Mouse (Mus musculus) liver, embryonic 14.5 days (tissue): ENCODE results near the gene Hist1h2aa. TPM values are rescaled to one million over a fixed set of nuclear protein-coding genes. Genes with fewer than 3 reads are reported as not detected.

Experiments used
- ATAC-seq: fragments of 200-750 bp; cut with Nextera tagmentation; 2 replicates; pipeline ENCODE4 v1.8.0; 2017; ENCODE audit warnings: moderate number of reproducible peaks, mild to moderate bottlenecking, moderate library complexity; ENCODE audit not compliant: insufficient read depth
- DNase-seq, 3 experiments: peaks; one replicate each; pipeline ENCODE4 v3.0.0-alpha.2; 2012 to 2013; ENCODE audit warnings: low read depth in 3 of 3, low spot score in 3 of 3
- H3K27ac ChIP-seq: fragments of 300-500 bp; sonication (generic); 2 replicates; pipeline ENCODE4 v1.5.1; 2014; ENCODE audit warnings: moderate library complexity, mild to moderate bottlenecking, control low read depth, inconsistent platforms
- H3K27me3 ChIP-seq: fragments of 300-500 bp; sonication (generic); 2 replicates; pipeline ENCODE4 v1.6.1; 2014; ENCODE audit warnings: mild to moderate bottlenecking, low read length, moderate library complexity; ENCODE audit not compliant: control insufficient read depth, insufficient read depth
- H3K36me3 ChIP-seq: fragments of 300-500 bp; sonication (generic); replicated peaks from 2 replicates; pipeline ENCODE4 v1.6.1; 2014; ENCODE audit warnings: low read depth; ENCODE audit not compliant: control insufficient read depth, insufficient read depth
- H3K4me1 ChIP-seq, 2 experiments: fragments of 200-500 bp in 1 of 2; fragments of 300-500 bp in 1 of 2; sonication (generic) in 1 of 2; replicated peaks; 2 replicates each; pipeline ENCODE4 v1.6.1; 2012 to 2014; ENCODE audit warnings: antibody characterized with exemption in 1 of 2, inconsistent platforms in 1 of 2, low read length in 1 of 2; ENCODE audit not compliant: control insufficient read depth in 2 of 2, insufficient read depth in 2 of 2
- H3K4me2 ChIP-seq: fragments of 300-500 bp; sonication (generic); 2 replicates; pipeline ENCODE4 v1.6.1; 2014; ENCODE audit warnings: low read depth, mild to moderate bottlenecking, control low read depth, moderate library complexity
- H3K4me3 ChIP-seq, 2 experiments: fragments of 200-500 bp in 1 of 2; fragments of 300-500 bp in 1 of 2; sonication (generic) in 1 of 2; 2 replicates each; pipeline ENCODE4 v1.5.1; 2012 to 2014; ENCODE audit warnings: low read depth in 2 of 2, low read length in 2 of 2, mild to moderate bottlenecking in 2 of 2, control low read depth in 1 of 2, inconsistent platforms in 1 of 2, moderate library complexity in 1 of 2; ENCODE audit not compliant: insufficient read depth in 1 of 2
- H3K9ac ChIP-seq: fragments of 300-500 bp; sonication (generic); replicated peaks from 2 replicates; pipeline ENCODE4 v1.6.1; 2014; ENCODE audit warnings: mild to moderate bottlenecking, control low read depth, moderate library complexity
- H3K9me3 ChIP-seq: fragments of 300-500 bp; sonication (generic); 2 replicates; pipeline ENCODE4 v1.6.1; 2016; ENCODE audit warnings: low read length, mixed read lengths; ENCODE audit not compliant: control insufficient read depth
- CTCF ChIP-seq: IDR thresholded peaks from 2 replicates; pipeline ENCODE4 v1.5.1; 2016; ENCODE audit warnings: antibody characterized with exemption, low read depth, control low read depth
- EP300 ChIP-seq: IDR thresholded peaks from 2 replicates; pipeline ENCODE4 v1.6.1; 2016; ENCODE audit warnings: antibody characterized with exemption, low read depth
- WGBS: fragments of 180-500 bp; shearing (Covaris S2); extraction: QIAGEN DNeasy Blood & Tissue Kit; methylation state at CpG from one replicate; pipeline ENCODE4 v1.1.7; 2014; ENCODE audit not compliant: insufficient replicate concordance; 5-methylcytosine and 5-hydroxymethylcytosine counted together
- polyA plus RNA-seq, 2 experiments: library from polyadenylated mRNA; depleted of rRNA in 1 of 2; stranded (reverse) in 1 of 2; unstranded in 1 of 2; fragments of >200 nt; fragmentation: Nextera tagmentation in 1 of 2; extraction: Ambion mirVana in 1 of 2; gene quantifications; 2 replicates each; pipeline versions ENCODE4 v1.2.1 to v1.2.3; 2012 to 2014

The Hist1h2aa gene
- polyA plus RNA-seq (2012; rRNA removed) (not detected in 2 replicates), polyA plus RNA-seq (2014; fragmentation: Nextera tagmentation; extraction: Ambion mirVana) (not detected in 2 replicates)

DNA sequence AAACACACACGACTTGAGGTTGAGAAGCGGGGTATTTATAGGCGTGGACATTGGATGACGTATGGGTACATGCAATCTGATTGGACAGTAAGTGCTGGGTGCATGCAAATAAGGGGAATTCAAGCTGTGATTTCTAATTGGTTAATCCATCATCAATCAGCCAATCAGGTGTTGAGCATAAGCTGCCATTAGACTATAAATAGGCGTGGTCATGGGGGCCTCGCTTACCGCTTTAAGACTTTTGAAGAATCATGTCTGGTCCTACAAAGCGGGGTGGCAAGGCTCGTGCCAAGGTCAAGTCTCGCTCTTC is at the start of gene Hist1h2aa:
Gene Hist1h2aa (plus strand): TSS at position 252 of the 310 bp plus-strand sequence.
- Histone ChIP-seq H3K27me3 (no peaks in the 10 kb centered on the region), H3K36me3 (no peaks in the 10 kb centered on the region), H3K4me2 (no peak within 1 kb of the TSS), H3K9me3 (no peaks in the 10 kb centered on the region), H3K9ac (no peak within 1 kb of the TSS), H3K27ac (no peak within 1 kb of the TSS), H3K4me3 (no peak within 1 kb of the TSS), H3K4me1 (no peaks in the 10 kb centered on the region)
- no peak for ATAC-seq
- no peak for DNase-seq
- TF ChIP-seq EP300: no peak
- no peak for TF ChIP-seq CTCF
- WGBS: 78% methylated on average over 10 of the region's 10 CpGs

DNA sequence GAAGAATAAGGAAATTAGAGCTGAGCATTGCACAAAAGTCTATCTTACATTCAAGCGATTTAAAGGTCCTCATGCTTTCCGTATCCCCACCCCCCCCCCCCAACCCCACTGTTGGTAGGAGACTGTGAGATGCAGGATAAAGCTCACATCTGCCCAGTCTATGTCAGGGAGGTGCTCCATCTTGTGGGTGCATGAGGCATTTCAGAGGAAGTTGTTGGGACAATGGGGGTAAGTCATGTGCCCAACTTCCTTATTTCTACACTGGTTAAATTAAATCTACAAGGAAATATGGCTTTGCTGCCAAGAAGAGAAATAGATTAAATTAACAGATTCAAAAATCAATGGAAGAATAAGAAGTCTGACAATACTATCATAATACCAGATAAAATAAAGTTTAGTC is 48.7 kb upstream of the Hist1h2aa start:
- H3K4me1 ChIP-seq: peaks cover 0 to 7% of the 10 kb centered on the region in 2 experiments; a peak in 1 of 4 replicates
- no peak overlapping the region for H3K4me3 ChIP-seq
- DNase-seq: peak in 2 of 3 experiments; percentile 22 to 30
- no peak overlapping the region for H3K27ac ChIP-seq
- no peaks in the 10 kb centered on the region for H3K9me3 ChIP-seq
- TF ChIP-seq CTCF (peak; percentile 64), EP300 (no peak)
- no peaks in the 10 kb centered on the region for H3K36me3 ChIP-seq
- ATAC-seq: no peak
- no peaks in the 10 kb centered on the region for H3K27me3 ChIP-seq
- H3K9ac ChIP-seq: no peak overlapping the region
- 6% methylated on average over 2 of the region's 2 CpGs for WGBS
- H3K4me2 ChIP-seq: no peak overlapping the region

DNA sequence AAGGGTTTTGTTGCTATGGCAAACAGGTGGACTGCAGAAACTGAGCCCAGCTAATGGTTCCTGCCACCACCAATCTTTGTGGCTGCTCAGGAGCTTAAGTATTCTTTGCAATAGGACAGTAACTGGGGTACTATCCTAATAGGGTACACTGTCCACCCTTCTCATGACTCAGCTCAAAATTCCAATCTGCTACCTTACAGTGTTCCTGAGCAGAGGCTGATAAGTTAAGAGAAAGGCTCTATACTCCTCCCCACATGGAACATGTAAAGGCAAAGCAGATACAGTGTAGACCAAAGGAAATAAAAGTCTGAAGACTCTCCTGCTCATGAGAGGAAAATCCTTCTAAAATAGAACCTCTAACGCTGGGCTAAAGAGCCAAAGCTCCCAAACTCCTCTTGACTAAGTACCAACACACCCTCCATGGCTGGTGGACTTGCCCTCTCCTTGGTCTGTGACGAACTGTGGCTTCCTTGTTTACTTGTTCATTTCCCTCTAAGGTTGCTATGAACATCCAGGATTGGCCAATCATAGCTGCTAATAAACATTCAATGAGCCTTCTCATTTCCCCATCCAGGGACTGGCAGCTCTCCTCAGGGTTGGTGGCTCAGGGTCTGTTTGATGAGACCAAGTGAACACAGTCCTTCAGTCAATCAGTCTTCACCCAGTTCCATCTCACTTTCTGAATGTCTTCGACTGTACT is 47.1 kb upstream of the Hist1h2aa start:
- Histone ChIP-seq H3K27ac (no peak overlapping the region), H3K9ac (no peak overlapping the region), H3K9me3 (no peaks in the 10 kb centered on the region), H3K36me3 (no peaks in the 10 kb centered on the region), H3K4me3 (no peak overlapping the region), H3K4me1 (peaks cover 0 to 7% of the 10 kb centered on the region in 2 experiments; a peak in 1 of 4 replicates), H3K27me3 (no peaks in the 10 kb centered on the region), H3K4me2 (no peak overlapping the region)
- no peak for DNase-seq
- WGBS: 47% methylated on average over 3 of the region's 3 CpGs
- ATAC-seq: peak; percentile 53; the same call in 1 of the 2 replicates
- TF ChIP-seq CTCF (no peak), EP300 (peak; percentile 15; the same call in 1 of the 2 replicates)

DNA sequence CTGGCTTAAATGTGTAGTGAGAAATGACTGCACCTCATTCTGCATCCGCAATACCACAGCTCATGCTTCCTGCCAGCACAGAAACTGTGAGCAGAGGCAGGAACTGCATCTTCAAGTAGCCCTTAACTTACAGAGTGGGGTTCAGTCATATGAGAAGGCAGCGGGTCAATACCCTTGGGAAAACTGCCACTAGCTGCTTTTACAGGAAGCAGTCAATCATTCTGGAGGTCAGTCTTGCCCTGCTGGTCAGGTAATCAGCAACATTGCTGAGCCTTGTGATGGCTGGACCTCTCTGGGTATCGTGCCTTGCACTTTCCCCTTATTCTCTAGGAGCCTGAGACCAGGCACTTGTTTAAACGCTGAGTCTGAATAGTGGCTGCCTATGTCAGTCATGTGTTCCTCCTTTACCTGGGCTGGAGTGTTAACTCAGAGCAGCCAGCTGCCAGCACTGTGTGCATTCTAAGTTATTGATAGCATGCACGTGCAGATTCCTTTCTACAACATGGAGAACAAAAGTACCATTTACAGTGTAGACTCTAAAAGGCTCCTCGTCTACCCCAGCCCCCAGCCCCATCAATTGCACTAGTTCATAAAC is 45.2 kb upstream of the Hist1h2aa start:
- Histone ChIP-seq H3K9me3 (no peaks in the 10 kb centered on the region), H3K4me2 (no peak overlapping the region), H3K27me3 (no peaks in the 10 kb centered on the region), H3K36me3 (no peaks in the 10 kb centered on the region), H3K9ac (no peak overlapping the region), H3K4me1 (peaks cover 0 to 7% of the 10 kb centered on the region in 2 experiments; a peak in 3 of 4 replicates), H3K4me3 (no peak overlapping the region), H3K27ac (no peak overlapping the region)
- WGBS: 49% methylated on average over 6 of the region's 6 CpGs
- DNase-seq (no peak), ATAC-seq (no peak)
- TF ChIP-seq EP300: no peak
- TF ChIP-seq CTCF: no peak

DNA sequence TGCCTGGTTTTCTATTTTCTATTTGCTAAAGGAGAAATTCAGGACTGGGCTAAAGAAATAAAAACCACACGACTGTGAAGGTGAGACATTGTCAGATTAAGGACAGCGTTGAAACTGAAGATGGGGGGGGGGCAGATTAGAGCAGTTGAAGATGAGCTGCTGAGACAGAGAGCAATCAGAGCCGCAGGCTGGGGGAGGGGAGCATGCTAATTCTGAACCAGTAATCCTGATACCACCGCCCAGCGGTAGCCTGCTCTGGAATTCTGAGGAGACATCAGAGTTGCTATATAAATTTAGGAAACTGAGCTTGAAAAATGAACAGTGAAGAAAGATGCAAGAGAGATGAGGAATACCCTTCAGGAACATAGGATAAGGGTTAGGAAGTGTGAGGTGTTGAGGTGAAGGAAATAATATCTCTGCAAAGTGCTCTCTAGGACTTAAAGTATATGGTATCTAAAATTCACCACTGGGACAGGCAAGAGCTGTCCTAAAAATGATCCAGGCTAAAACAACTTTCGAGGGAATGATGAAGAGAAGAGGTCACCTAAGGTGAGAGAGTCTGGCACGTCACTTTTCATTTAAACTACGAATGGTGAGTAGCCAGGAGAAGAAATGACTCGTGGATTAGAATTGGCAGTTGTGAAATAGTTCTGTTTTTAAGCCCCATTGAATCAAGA is 41.5 kb upstream of the Hist1h2aa start:
- TF ChIP-seq EP300 (no peak; the same call in 1 of the 2 replicates), CTCF (no peak)
- Histone ChIP-seq H3K4me2 (no peak overlapping the region), H3K36me3 (no peaks in the 10 kb centered on the region), H3K4me1 (no peaks in the 10 kb centered on the region; a peak in 2 of 4 replicates), H3K9ac (no peak overlapping the region), H3K4me3 (no peak overlapping the region), H3K27me3 (no peaks in the 10 kb centered on the region), H3K27ac (no peak overlapping the region), H3K9me3 (no peaks in the 10 kb centered on the region)
- ATAC-seq (no peak), DNase-seq (no peak)
- 38% methylated on average over 9 of the region's 9 CpGs for WGBS
